Mouse (Mus musculus) kidney, postnatal 36 days (tissue): ENCODE measurements around the gene Tspan2.

Source experiments
- DNase-seq, 2 experiments: peaks; one replicate each; pipeline ENCODE4 v3.0.0; 2021 to 2022; ENCODE audit warnings: mixed read lengths in 2 of 2

Tspan2 gene

DNA sequence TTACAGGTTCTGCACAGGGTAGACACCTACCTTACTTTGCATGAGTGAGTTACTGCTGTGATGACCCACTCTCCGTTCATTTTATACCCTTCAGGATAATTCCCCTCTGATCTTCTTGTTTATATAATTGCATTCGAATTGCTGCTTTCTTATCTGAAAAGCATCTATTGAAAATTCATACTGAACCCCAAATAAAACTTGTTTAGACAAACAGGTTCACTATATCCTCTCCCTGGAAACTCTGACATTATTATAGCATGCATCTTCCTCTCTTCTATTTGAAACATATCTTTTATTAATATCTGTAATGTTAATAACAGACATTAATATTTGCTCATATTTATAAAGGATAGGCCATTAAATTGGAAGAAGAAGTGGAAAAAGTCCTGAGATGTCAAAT, 48.3 kb downstream of the Tspan2 start, which contains the start of gene Tshb:
Tshb (minus strand) TSS at position 101 of the 400 bp plus-strand sequence.
- DNase-seq: no peak

DNA sequence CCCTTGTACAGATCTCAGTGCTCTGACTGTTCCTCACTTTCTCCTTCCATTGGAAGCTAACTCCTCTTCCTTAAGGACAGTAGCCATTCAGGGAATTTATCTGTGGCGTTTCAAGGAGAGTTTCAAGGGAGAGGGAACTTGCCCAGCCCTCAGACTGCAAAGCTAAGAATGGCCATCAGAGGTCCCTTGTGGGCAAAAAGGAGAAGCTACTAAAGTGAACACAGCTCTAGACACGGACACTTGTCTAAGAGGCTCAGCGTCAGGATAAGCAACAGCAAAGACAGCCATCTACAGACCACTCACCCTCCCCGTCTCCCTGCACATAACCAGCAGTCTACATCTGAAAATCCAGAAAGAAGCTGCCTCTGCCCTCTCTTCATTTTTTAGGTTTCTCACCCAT, 53.0 kb downstream of the Tspan2 start:
- no peak for DNase-seq

DNA sequence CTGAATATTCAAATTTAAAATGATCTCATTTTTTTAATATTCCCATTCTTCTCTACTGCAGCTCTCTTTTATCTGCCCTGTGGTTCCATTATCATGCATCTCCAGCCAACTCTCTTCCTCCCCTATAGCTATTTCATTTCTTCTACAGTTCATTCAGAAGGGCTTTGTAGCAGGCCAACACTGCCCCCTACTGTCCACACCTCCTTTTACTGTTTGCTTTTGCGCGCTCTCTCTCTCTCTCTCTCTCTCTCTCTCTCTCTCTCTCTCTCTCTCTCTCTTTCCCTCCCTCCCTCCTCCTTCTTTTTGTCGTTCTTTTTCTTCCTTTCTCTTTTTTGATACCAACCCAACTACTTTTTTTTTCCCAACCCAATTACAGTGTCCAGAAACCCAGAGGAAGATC, 69.6 kb downstream of the Tspan2 start:
- peak; percentile 66 to 90 for DNase-seq

DNA sequence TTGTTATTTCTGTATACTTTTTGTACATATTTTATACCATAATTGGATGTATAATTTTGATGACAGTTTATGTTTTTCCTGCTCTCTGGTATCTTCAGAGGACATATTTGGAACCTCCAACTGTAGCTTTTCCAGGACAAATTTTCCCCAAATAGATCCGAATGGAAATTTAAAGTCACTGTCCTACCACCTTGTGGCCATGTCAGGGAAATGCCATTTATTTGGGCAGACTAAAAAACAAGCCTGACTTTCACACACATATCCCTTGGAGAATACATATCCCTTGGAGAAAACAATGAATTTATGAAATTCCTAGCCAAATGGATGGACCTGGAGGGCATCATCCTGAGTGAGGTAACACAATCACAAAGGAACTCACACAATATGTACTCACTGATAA, 108.1 kb downstream of the Tspan2 start:
- no peak for DNase-seq

DNA sequence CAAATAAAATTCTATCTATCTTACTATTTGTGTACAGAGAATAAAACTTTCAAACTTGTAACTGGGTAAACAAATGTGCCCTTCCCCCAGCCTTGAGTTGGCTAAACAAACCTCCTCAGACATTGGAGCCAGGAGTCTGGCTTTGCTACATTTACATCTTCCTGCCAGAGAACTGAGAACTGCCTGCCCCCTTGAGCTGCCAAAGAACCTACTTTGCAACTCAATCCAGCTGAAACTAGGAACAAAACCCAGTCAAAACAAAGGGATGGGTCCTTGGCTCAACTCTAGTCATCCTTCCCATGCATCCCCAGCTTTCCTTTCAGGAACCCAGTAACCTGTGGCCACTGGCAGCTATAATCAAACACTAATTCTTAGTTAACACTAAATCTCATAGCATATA, 114.3 kb downstream of the Tspan2 start:
- DNase-seq: no peak
